Mouse (Mus musculus): ENCODE measurements at regions not wholly inside any gene's neighbourhood (a gene's known extent, or its start where the extent isn't known, plus 50 kb on each side); places are given as distances from the start of the nearest gene placed in this dataset.

- Histone ChIP-seq H3K4me2 (ENCODE audit: insufficient read depth, low read depth, poor library complexity, severe bottlenecking) (no peak overlapping the region), H3K9me3 (replicated peaks; ENCODE audit: low read length) (no peaks in the 10 kb centered on the region), H3K9ac (ENCODE audit: insufficient read depth, low read depth) (no peak overlapping the region), H3K27ac (ENCODE audit: insufficient read depth, low read depth) (no peak overlapping the region), H3K27me3 (replicated peaks) (no peaks in the 10 kb centered on the region), H3K36me3 (replicated peaks in 1 of 2; ENCODE audit: control insufficient read depth in 1 of 2, insufficient read depth in 1 of 2, low read length in 1 of 2) (no peaks in the 10 kb centered on the region), H3K4me3 (replicated peaks in 1 of 3; ENCODE audit: low read depth in 2 of 3, low read length in 2 of 3, poor library complexity in 1 of 3) (no peak overlapping the region), H3K4me1 (ENCODE audit: control insufficient read depth in 1 of 2, insufficient read depth in 2 of 2) (no peaks in the 10 kb centered on the region), H3K79me2 (replicated peaks; ENCODE audit: control insufficient read depth, extremely low read depth, insufficient read depth, poor library complexity, severe bottlenecking) (no peaks in the 10 kb centered on the region)
- dilution Hi-C loops (cut with MboI; ENCODE audit: extremely low pct_ligation_motif_present, extremely low pct_unique_long_range_greater_than_20kb, low sequenced_read_pairs), result no loop called here
- in situ Hi-C loops (cut with MboI; ENCODE audit: low pct_ligation_motif_present, low pct_unique_long_range_greater_than_20kb, low sequenced_read_pairs), result no loop called here
- no peak for DNase-seq (ENCODE audit: extremely low read depth)
- TF ChIP-seq TBP (conservative IDR thresholded peaks at IDR 0.05; ENCODE audit: low read depth, low read length), result no peak
- TF ChIP-seq IRF4 (IDR thresholded peaks at IDR 0.05; ENCODE audit: low read depth, low read length), result no peak
- no peak for TF ChIP-seq MEF2A (IDR thresholded peaks at IDR 0.05; ENCODE audit: borderline replicate concordance, low read depth, low read length)
- no peak for TF ChIP-seq MYC (IDR thresholded peaks at IDR 0.05; ENCODE audit: low read depth, low read length)
- TF ChIP-seq GABPA (IDR thresholded peaks at IDR 0.05; ENCODE audit: insufficient replicate concordance, low read depth, low read length), result no peak
- TF ChIP-seq ZC3H11A (IDR thresholded peaks at IDR 0.05; ENCODE audit: low read depth, low read length), result no peak
- TF ChIP-seq MAX (IDR thresholded peaks at IDR 0.05; ENCODE audit: low read length), result no peak
- TF ChIP-seq POLR2A (IDR thresholded peaks at IDR 0.05; ENCODE audit: low read depth, low read length), result no peak
- TF ChIP-seq PAX5 (IDR thresholded peaks at IDR 0.05; ENCODE audit: low read length), result no peak
- TF ChIP-seq ZKSCAN1 (IDR thresholded peaks at IDR 0.05; ENCODE audit: borderline replicate concordance, low read depth, low read length), result no peak
- no peak for TF ChIP-seq JUND (conservative IDR thresholded peaks at IDR 0.05; ENCODE audit: low read depth, low read length)
- TF ChIP-seq ZNF384 (IDR thresholded peaks at IDR 0.05; ENCODE audit: low read depth, low read length), result no peak
- no peak for TF ChIP-seq POLR2AphosphoS2 (IDR thresholded peaks at IDR 0.05; ENCODE audit: low read depth, low read length)
- no peak for TF ChIP-seq ELF1 (IDR thresholded peaks at IDR 0.05; ENCODE audit: low read depth, low read length)
- TF ChIP-seq MAZ (IDR thresholded peaks at IDR 0.05; ENCODE audit: low read depth, low read length), result no peak
- TF ChIP-seq ETS1 (conservative IDR thresholded peaks at IDR 0.05; ENCODE audit: low read depth, low read length), result no peak
- no peak for TF ChIP-seq HCFC1 (IDR thresholded peaks at IDR 0.05; ENCODE audit: low read depth, low read length)
- TF ChIP-seq NRF1 (IDR thresholded peaks at IDR 0.05; ENCODE audit: low read depth, low read length), result no peak
- no peak for TF ChIP-seq UBTF (IDR thresholded peaks at IDR 0.05; ENCODE audit: low read depth, low read length)
- no peak for TF ChIP-seq USF1 (IDR thresholded peaks at IDR 0.05; ENCODE audit: low read depth, low read length)
These were observed 80.0 kb upstream of the Rap1b start for GRCm38 (mm10) chr10:117925611-117926555.

DNA sequence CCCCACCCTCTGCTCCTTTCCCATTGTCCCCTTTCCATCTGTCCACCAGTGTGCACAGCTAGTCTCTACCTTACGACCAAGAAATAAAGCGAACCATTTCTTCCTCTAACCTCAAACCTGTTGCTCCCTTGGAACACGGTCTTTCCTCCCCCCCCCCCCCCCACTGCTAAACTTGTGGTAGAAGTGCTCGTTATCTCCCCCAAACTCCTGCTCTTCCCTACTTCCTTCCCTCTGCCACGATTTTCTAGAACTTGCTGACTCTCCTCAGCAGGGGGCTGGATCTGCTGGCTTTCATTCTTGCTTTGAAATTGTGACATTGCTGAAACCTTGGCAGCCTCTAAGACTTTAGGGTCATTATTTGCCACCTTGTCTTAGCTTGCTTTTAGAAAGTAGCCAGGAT, 83.2 kb upstream of the Rap1b start:
- Histone ChIP-seq H3K36me3 (replicated peaks in 1 of 2; ENCODE audit: control insufficient read depth in 1 of 2, insufficient read depth in 1 of 2, low read length in 1 of 2) (no peaks in the 10 kb centered on the region), H3K9ac (ENCODE audit: insufficient read depth, low read depth) (no peak overlapping the region), H3K27me3 (replicated peaks) (no peaks in the 10 kb centered on the region), H3K4me3 (replicated peaks in 1 of 3; ENCODE audit: low read depth in 2 of 3, low read length in 2 of 3, poor library complexity in 1 of 3) (no peak overlapping the region), H3K9me3 (replicated peaks; ENCODE audit: low read length) (no peaks in the 10 kb centered on the region), H3K27ac (ENCODE audit: insufficient read depth, low read depth) (no peak overlapping the region), H3K4me2 (ENCODE audit: insufficient read depth, low read depth, poor library complexity, severe bottlenecking) (no peak overlapping the region), H3K79me2 (replicated peaks; ENCODE audit: control insufficient read depth, extremely low read depth, insufficient read depth, poor library complexity, severe bottlenecking) (no peaks in the 10 kb centered on the region), H3K4me1 (ENCODE audit: control insufficient read depth in 1 of 2, insufficient read depth in 2 of 2) (peaks cover 3 to 7% of the 10 kb centered on the region in 2 experiments)
- no peak for DNase-seq (ENCODE audit: extremely low read depth)
- dilution Hi-C loops (cut with MboI; ENCODE audit: extremely low pct_ligation_motif_present, extremely low pct_unique_long_range_greater_than_20kb, low sequenced_read_pairs), result no loop called here
- in situ Hi-C loops (cut with MboI; ENCODE audit: low pct_ligation_motif_present, low pct_unique_long_range_greater_than_20kb, low sequenced_read_pairs), result no loop called here
- no peak for TF ChIP-seq POLR2AphosphoS2 (IDR thresholded peaks at IDR 0.05; ENCODE audit: low read depth, low read length)
- TF ChIP-seq CHD2 (IDR thresholded peaks at IDR 0.05; ENCODE audit: low read length), result no peak
- TF ChIP-seq NELFE (IDR thresholded peaks at IDR 0.05; ENCODE audit: low read depth, low read length), result no peak
- no peak for TF ChIP-seq RAD21 (IDR thresholded peaks at IDR 0.05; ENCODE audit: low read depth, low read length)
- TF ChIP-seq ZKSCAN1 (IDR thresholded peaks at IDR 0.05; ENCODE audit: borderline replicate concordance, low read depth, low read length), result no peak
- no peak for TF ChIP-seq UBTF (IDR thresholded peaks at IDR 0.05; ENCODE audit: low read depth, low read length)
- TF ChIP-seq NRF1 (IDR thresholded peaks at IDR 0.05; ENCODE audit: low read depth, low read length), result no peak
- TF ChIP-seq ZC3H11A (IDR thresholded peaks at IDR 0.05; ENCODE audit: low read depth, low read length), result no peak
- TF ChIP-seq MEF2A (IDR thresholded peaks at IDR 0.05; ENCODE audit: borderline replicate concordance, low read depth, low read length), result no peak
- no peak for TF ChIP-seq KAT2A (IDR thresholded peaks at IDR 0.05; ENCODE audit: insufficient replicate concordance, low read length)
- TF ChIP-seq ZMIZ1 (IDR thresholded peaks at IDR 0.05; ENCODE audit: low read depth, low read length), result no peak
- no peak for TF ChIP-seq IRF4 (IDR thresholded peaks at IDR 0.05; ENCODE audit: low read depth, low read length)
- no peak for TF ChIP-seq MAFK (IDR thresholded peaks at IDR 0.05; ENCODE audit: insufficient replicate concordance, low read length)
- TF ChIP-seq JUN (IDR thresholded peaks at IDR 0.05; ENCODE audit: insufficient read depth, low read depth, low read length), result no peak
- no peak for TF ChIP-seq E2F4 (IDR thresholded peaks at IDR 0.05; ENCODE audit: insufficient replicate concordance, low read depth, low read length)

All from CH12.LX (cell line).